Mouse (Mus musculus) cerebellum, adult 11-12 months (tissue): ENCODE results near the gene Lztfl1.
"Not testable (repeated sequence)": the region's sequence is repeated elsewhere in the genome, so short reads cannot be mapped to it uniquely, and the experiment has no call there.

ENCODE experiments used
- DNase-seq: peaks from one replicate; pipeline ENCODE4 v3.0.0; 2022

The Lztfl1 gene

GRCm38 (mm10) chr9:123678327-123679105 is 39.0 kb downstream of the Lztfl1 start, which contains the start of the genes Ccr9 and Slc6a20a:
Ccr9 (plus strand) TSS chr9:123678439.
Slc6a20a (minus strand) TSS chr9:123678885.
- no peak for DNase-seq

GRCm38 (mm10) chr9:123665645-123666044 is 51.9 kb downstream of the Lztfl1 start:
- DNase-seq = no peak

- not testable (repeated sequence) for DNase-seq
Measured at GRCm38 (mm10) chr9:123659986-123660676, 57.4 kb downstream of the Lztfl1 start.

GRCm38 (mm10) chr9:123658981-123659380 is 58.5 kb downstream of the Lztfl1 start:
- DNase-seq = no peak

- no peak for DNase-seq
Measured at GRCm38 (mm10) chr9:123657457-123657856, 60.0 kb downstream of the Lztfl1 start.

GRCm38 (mm10) chr9:123651369-123651768 is 66.1 kb downstream of the Lztfl1 start:
- no peak for DNase-seq

- no peak for DNase-seq
Measured at GRCm38 (mm10) chr9:123649785-123650511, 67.5 kb downstream of the Lztfl1 start.
